Mouse (Mus musculus) lung, postnatal 14 days (tissue): Measurements from ENCODE around the gene 4930562C15Rik.
"Not testable (repeated sequence)": the region's sequence is repeated elsewhere in the genome, so short reads cannot be mapped to it uniquely, and the experiment has no call there.

Experiments
- DNase-seq: peaks from one replicate; pipeline ENCODE4 v3.0.0; 2021

4930562C15Rik gene

DNA sequence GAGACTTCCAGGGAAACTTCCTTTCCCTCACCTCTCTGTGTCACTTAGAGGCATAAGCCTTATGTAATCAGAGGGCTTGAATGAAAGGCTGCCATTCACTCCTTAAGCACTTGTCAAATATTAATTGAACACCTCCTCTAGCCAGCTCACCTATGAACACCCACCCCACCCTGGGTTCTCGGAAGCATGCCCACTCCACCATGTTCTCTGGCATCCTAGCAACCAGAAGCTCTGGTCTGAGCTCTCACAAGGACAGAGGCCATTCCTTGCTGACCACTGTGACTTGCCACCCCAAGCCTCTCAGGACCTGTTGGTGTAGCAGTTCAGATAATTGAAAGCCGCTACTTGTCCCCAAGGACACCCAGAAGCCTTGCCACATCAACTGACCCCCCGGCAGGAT is at the start of gene 4930562C15Rik:
TSS of gene 4930562C15Rik (plus strand) at position 226 of the 400 bp plus-strand sequence.
- DNase-seq, result peak; percentile 36

DNA sequence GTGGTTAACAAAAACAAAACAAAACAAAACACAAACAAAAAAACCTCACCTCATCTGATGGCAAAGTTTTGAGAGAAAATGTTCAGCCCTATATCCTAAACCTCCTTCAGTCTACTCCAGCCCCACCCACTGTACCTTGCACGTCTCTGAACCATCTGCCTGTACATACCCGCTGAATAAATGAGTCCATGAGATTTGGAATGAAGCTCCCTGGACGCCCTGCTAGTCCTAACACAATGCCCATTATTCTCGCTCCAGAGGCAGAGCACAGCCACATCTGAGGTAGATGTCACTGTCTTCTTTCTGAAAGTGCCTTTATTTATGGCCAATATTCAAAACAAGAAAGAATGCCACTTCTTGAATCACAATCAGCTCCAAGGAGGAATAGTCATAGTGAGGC is 49.5 kb upstream of the 4930562C15Rik start:
- DNase-seq, result no peak

DNA sequence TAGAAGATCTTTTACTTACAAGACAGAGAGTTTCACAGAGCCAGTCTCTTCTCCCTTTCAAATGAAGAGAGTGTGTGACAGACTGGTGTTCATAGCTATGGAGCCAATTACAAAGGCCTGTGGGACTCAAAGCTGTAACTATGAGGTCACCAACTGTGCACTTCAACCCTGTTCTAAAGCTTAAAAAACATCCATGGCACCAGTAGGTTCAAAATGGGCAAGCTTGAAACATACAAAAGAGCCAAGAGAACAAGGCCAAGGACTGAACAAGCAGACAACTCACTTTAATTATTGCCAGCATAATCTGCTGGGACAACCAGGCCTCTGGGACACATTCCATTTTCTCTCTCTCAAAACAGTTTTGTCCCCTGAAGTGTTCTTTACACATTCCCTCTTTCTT is 47.0 kb upstream of the 4930562C15Rik start:
- DNase-seq, result no peak

DNA sequence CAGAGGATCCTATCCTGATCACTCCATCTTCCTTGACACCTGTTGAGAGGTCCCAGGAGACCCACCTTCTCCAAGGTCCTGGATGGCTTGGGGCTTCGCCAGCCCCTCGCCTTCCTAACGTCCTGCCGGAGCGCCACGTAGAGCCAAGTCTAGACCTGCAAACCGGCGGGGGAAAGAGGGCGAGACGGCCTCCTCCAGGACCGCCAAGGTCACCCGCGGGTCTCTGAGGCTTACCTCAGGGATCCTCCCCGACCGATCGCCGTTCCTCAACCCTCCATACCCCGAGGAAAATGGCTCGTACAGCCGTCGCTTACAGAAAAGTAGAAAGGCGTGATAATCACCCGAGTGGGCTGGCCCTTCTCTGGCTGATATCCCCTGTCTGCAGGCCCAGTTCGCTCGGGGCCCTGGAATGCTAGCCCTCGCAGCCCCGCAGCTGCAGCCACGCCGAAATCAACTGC is 45.9 kb upstream of the 4930562C15Rik start:
- DNase-seq, result no peak

DNA sequence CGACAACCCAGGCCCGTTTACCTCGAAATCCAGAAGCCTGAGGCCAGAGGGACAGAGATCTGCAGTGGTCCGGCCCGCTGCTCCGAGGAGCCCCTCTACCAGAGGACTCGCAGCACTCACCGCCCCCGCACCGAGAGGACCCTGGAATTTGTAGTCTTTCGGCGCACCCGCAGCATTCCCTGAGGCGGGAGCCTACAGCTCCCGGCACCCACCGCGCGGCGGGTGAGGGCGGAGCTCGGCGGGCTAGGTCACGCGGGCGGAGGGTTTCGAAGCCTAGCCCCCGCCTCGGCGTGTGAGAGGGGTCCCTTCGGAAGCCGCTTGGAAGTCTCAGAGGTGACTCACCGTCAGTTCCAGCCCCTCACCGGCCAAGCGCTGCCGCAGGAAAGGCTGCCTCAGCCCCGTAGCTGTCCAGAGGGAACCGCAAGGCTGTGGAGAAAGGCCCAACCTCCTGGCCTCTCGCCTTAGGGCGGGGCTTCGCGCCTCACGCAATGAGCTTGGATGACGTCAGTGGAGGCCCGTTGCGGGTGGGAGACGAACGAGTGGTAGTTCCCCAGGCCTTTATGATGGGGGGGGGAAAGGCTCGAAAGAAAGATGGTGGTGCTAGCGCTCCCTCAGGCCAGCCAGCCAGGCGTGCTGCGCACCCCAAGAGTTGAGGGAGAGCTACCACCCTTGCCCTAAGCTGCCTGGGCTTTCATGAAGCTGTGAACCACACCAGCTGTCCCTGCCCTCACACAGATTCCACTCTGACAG is 45.2 kb upstream of the 4930562C15Rik start, which contains the start of gene Cdip1:
TSS of gene Cdip1 (minus strand) at position 483 of the 750 bp plus-strand sequence.
- DNase-seq, result peak; percentile 94

DNA sequence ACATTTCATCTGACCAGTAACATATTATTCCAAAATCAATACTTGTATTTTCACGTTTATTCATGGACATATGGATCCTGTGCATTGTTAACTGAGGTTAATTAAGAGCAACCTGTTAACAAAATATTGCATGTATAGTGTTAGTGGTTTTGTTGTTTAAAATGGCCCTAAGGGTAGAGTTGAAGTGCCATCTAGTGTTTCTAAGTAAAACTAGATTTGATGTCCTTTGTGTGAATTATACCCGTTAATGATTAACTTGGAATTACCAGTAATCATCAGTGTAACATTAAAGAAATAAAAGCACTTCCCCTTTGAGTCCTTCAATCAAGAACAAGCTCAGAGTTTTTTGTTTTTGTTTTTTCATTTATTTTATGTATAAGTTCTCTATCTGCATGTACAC is 43.9 kb upstream of the 4930562C15Rik start:
- no peak for DNase-seq

DNA sequence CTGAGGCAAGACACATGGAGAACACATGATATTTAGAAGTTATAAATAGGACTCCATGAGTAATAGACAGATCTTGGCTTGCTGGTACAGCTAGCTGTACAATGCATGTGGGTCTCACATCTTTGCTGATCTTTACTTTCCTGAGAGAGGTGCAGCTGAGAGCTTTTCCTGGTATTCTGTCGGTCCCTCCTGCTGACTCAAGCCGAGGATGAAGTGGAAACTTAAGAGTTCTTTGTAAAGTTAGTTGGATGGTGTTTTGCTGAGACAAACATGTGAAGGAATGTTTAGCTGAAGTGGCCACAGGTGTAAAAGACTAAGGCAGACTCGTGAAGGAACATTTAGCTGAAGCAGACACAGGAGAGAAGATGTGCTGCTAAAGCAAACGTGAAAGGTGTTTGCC is 38.6 kb upstream of the 4930562C15Rik start:
- no peak for DNase-seq

DNA sequence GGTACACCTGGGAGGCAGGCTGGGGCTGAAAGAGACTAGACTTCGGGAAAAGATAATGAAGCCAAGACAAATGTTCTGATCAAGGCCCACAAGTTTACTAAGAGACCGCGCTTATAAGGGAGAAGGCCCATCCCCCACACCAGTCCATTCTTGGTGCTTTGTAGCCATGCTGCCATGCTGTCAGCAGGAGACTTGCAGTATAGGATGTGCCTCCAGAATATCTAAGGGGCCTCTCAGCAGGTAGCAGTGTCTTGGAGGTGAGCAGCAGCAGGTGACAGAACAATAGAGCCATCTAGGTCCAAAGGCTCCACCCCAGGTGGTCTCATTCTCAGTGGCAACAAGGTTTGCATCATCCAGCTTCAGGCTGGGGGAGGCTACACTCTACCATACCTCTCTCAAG is 16.9 kb upstream of the 4930562C15Rik start:
- no peak for DNase-seq

DNA sequence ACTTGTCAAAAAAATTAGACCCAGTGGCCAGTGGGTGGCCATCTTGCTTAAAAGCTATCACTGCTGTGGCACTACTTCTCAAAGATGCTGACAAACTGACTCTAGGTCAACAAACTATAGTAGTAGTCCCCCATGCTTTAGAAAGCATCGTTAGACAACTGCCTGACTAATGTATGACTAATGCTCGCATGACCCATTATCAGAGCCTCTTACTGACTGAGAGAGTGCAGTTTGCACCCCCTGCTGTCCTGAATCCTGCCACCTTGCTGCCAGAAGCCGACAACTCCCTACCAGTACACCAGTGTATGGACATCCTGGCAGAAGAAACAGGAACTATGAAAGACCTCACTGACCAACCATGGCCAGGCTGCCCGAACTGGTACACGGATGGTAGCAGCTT is 10.8 kb upstream of the 4930562C15Rik start:
- DNase-seq, result not testable (repeated sequence)

DNA sequence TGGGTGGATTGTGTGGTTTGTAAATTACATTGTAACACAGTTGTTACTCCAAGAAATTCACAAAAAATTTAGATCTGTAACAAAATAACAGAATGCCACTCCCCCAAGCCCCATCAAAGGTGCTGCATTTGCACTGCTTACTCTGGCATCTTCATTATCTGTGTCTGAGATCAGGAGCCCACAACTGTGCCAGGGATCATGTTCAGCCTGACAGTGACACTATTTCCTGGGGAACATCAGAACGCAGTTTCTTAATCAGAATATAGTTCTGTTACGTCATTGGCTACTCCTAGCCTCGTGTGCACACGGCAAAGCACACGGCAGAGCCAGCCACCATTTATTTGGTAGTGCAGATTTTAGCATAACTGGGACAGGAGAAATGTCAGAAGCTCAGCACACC is 7.6 kb upstream of the 4930562C15Rik start:
- DNase-seq, result no peak

DNA sequence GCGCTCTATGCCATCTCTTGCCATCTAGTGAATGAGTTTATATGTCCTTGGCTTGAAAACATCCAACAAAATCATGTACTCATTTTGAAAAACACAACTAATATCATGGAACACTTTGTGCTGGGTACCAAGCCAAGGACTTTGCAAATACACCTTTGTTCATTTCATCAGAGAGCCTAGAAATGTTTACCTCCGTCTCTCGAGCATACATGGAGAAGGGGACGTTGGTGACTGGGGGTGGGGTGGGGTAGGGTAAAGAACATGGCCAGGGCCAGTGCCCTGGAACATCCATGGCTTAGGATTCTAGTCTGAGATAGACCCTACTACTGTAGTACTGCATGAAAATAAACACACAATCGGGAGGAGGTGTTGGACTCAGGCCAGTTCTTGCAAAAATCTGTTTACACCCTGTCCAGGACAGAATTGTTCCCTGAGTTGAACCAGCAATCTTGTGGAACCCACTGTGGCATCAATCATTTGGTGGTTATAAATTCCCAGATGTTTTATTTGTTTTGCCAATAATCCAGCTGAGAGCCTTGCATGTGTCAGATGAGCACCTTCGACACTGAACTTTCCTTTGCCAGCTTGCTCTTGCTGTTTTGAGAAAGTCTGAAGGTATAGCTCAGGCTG is 5.8 kb upstream of the 4930562C15Rik start:
- DNase-seq, result peak; percentile 9

DNA sequence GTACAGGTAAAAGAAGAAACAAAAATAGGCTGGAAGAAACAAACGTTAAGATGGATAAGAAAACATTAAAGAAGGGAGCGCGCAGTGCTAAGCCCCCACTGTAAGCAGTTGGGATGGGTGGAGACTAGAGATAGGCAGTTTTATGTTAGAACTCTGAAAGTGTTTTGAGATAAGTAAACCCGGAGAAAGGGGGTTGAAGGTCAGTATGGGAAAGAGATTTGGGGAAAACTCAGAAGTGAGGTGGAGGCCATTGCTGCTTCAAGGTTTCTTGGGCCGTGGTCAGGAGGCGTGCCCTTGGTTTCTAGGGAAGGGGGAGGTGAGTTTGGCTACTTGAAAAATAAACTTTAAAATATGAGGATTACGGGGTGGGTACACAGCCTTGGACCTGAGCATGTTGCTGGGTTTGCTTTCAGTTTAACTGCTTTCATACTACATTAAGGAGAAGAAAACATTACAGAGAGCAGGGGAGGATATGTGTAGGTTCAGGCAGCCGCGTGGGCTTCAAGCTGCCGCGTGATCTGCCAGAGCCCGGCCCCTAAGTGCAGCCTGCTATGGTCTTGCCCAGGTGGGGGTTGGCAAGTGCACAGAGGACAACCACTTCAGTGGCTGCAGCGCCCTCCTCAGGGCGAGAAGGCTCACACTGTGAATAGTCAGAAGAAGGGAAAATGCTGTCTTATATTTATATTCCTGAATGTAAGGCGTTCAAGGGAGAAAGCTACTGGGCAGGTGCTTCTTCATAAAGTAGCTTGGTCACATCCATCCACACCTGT is 3.4 kb upstream of the 4930562C15Rik start:
- DNase-seq, result peak; percentile 7

DNA sequence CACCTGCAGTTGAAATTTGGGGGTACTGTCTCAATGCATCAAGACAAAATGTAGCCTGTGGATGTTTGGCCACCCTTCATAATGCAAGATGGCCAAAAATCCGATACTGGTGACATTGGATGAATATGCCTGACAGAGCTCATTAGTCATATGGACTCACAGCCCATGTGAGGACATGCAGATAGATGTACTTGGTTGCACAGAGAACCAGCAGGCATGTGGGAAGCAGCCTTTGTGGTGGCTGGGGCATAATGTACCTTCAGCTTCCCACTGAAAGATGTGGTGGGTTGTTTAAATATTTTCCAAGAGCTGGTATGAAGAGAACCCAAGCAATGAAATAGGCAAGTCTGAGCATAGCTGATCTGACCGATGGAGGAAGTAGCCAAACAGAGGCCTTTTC is 1.4 kb upstream of the 4930562C15Rik start:
- DNase-seq, result no peak

DNA sequence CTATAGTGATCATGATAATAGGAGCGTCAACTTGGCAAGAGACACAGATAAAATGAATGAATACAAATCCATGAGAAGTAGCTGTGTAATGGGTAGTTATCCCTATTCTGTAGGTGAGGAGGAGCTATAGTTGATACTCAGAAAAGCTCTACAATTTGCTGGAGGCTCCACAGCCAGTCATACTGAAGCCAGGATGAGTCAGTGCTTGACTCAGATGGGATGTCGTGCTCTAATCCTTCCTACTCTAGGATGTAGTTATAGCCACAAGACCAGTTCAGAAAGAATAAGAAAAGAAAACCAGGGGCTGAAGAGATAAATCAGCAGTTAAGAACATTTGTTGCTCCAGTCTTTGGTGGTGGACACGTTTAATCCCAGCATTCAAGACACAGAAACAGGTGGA is 2.4 kb downstream of the 4930562C15Rik start:
- DNase-seq, result no peak

DNA sequence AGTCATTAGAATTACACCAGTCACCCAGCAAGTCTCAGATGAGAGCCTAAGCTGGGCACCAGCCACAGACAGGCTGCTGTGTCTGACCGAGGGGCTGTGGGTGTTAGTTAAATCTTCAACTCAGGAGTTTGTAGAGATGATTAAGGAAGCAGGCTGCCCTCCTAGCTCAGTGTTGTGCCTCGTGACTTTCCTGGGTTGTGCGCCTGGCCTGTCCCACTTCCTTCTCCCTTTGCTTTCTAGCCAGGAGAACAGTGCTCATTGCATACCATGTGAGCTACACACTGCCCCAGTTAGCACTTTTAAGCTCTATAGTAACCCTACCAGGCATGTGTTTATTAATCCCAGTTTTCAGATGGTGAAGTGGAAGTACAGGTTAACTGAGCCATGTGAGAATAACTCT is 4.3 kb downstream of the 4930562C15Rik start:
- no peak for DNase-seq

DNA sequence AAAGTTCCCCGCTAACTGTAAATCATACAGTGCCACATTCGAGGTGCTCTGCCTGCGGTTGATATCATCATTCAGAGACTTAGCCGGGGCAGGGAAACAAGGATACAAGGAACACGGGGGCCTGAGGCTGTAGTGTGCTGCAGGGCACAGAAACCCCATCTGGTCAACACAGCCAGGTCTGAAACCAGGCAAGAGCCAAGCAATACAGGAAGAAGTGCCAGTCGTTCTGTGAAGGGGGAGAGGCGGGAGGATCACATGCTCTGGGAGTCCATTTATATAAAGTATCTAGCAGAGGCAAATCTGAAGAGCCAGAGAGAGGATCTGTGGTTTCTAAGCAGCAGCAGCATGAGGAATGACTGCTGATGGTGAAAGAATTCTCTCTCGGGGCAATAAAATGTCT is 5.0 kb downstream of the 4930562C15Rik start:
- no peak for DNase-seq

DNA sequence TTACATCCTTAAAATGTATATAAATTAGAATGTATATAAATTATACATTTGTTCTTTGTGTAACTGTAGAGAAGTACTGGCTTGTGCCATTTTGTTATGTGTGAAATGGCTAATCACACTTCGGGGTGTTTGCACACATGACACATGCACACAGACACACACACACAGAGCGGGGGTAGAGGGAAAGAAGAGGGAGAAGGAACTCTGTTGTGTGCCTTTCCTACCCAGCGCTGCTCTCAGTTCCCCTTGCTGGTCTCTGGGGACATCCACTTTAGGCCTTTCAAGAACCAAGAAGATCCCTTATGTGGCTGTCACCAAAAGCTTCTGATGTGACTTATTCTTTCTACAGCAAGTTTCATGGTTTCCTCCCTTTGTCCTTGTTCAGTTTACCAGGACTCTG is 11.8 kb downstream of the 4930562C15Rik start:
- DNase-seq, result no peak

DNA sequence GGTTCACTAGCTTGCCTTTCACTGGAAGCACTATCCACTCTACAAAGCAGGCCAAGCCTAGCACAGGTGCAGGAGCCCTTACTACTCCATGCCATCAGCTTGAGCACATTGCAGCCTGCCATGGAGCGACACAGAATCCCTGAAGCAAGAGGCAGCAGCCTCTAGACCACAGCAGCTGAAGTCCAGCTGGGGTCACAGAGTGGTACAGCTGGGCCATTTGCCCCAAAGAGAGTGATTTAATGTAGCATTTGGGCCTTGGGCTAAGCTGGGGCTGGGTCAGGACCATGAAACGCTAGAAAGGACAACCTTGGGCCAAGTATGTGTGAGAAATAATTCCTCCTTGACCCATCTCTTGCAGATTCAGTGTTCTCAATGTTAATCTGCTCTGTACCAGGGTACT is 12.9 kb downstream of the 4930562C15Rik start:
- DNase-seq, result no peak

DNA sequence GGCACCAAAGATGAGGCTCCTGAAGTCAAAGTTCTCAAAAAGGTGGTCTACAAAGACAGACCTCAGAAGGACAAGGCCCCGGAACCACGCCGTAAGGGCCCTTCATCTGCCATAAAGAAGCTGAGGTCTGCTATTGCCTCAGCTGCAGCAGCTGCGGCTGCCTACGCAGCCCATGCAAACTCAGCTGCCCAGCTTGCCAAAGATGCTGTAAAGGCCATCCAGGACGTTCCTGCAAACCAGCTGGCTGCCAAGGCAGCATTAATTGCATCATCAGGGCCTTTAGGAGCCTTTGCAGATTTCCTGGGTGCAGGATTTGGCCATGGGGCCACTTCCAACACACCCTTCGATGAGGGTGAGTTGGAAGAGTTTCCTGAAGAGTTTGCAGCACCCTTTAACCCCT is 15.1 kb downstream of the 4930562C15Rik start:
- DNase-seq, result peak; percentile 23

DNA sequence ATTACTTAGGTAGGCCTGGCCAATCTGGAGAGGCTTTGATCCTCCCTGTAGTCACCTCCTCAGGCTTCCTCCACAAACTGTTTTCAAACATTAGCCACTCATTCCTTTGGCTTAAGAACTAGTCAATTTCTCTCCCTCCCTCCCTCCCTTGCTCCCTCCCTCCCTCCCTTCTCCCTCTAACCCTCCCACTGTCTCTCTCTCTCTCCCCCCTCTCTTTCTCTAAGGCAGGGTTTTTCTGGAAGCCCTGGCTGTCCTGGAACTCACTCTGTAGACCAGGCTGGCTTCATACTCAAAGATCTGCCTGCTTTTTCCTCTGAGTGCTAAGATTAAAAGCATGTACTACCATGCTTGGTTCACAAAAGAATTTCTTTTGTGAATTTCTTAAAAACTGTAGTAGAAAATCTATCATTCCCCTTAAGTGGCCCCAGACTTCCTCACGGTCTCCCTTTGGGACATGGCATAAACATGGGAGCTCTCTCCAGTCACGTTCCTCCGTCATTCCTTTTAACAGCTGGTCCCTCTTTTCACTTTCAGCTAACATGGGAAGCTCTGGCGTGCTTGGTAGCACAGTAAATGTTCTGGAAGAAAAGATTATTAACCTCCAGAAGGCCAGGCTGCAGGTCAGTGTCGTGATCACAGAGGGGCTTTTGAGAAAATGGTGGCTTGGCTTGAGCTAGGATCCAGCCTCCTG is 15.9 kb downstream of the 4930562C15Rik start:
- DNase-seq, result no peak

DNA sequence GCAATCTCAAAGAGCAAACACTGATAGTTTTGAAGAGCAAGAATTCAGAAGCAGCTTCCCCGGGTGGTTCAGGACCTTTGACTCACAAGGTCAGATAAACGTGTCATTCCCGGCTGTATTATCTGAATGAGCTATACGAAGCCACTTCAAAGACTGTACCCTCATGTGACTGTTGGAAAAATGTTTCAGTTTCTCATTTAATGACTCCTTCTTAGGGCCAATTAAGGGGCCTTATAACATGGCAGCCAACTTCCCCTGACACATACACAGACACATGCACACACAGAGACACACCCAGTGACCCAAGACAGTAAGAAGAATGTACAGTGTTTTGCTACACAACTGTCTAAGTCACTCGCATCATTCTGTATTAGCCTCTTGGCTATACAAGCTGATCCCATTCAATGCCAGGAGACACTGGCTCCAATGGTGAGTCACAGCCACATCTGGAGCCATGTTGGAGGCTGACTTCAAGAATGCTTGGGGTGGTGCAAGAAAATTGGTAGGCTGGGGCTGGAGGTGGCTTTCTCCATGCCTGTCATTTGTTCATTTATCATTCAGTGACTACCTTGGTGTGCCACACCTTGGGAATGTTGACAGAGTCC is 19.9 kb downstream of the 4930562C15Rik start:
- no peak for DNase-seq

DNA sequence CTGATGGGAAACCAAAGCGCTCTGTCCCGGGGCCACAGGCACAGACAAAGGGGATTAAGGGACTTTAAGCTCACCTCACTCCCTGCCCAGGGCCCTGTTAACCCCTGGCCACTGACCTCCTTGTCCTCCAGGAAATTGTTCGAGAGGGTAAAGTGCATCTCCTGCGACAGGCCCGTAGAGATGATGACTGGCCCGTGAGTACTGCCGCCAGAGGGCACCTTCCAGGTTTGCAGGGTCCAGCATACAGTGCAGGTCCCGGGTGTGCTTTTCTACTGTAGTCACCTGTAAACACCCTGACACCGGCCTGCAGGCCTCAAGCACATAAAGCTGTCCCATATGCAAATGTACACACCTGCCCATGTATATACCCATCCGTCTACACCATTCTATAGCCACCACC is 26.2 kb downstream of the 4930562C15Rik start:
- DNase-seq, result no peak
